In the genomic region with DNA sequence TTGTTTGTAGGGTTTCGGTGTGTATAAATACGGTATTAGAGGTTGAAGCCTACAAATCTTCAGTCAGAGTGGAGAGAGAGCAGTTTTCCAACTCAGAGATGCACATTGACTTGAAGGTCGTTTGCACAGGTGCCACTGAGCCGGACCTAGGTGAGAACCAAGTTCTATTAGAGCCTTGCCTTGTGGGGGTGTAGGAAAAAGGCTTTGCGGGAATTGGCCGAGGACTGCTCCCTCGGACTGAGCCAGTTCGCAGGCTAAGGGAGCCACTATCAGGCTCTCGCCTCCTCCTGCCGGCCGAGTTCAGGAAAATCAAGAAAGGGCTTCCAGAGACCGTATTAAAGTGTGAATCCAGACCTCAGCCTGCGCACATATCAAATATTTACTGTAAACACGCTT, we compare ENCODE assay signal across 9 mouse cellular contexts. TPM values are rescaled to one million over a fixed set of nuclear protein-coding genes. Genes with fewer than 3 reads are reported as not detected.
DNase-seq lines count a peak whose midpoint lies in the region; ATAC-seq and TF ChIP-seq lines count a peak whose summit lies in the region.
"Had no signal": no experiment of that assay in that cellular context is flagged by ENCODE, and none has a peak within 500 bp of the region (broad histone marks: within the 10 kb centered on the region; RNA-seq: fewer than 3 reads in every experiment).

No protein-coding gene starts in this region.

- H3K27ac ChIP-seq in hindbrain, embryonic 15.5 days (replicated peaks): no peak overlapping the region
- H3K27ac ChIP-seq in hindbrain, embryonic 16.5 days (ENCODE audit: low read depth, low read length): no peak overlapping the region
- H3K27ac ChIP-seq in kidney, postnatal 0 days: no peak overlapping the region
- H3K27ac ChIP-seq in midbrain, embryonic 13.5 days: no peak overlapping the region
- H3K27ac ChIP-seq: liver, embryonic 13.5 days had no signal

- no peak for ATAC-seq in hindbrain, embryonic 15.5 days (ENCODE audit: low FRiP score, low read depth)
- no peak for ATAC-seq in hindbrain, embryonic 16.5 days
- no peak for ATAC-seq in kidney, postnatal 0 days (replicated peaks; ENCODE audit: low FRiP score, low read depth)
- peak; percentile 35; the same call in 1 of the 2 replicates for ATAC-seq in midbrain, embryonic 13.5 days
- no peak for ATAC-seq in frontal cortex, adult (ENCODE audit: low TSS enrichment)

- no peak overlapping the region for H3K4me3 ChIP-seq in hindbrain, embryonic 15.5 days
- H3K4me3 ChIP-seq in hindbrain, embryonic 16.5 days (ENCODE audit: low read length): no peak overlapping the region
- 0 out of 2 replicates have a peak overlapping the region, but pooled peaks have one; percentile 39 for H3K4me3 ChIP-seq in kidney, postnatal 0 days (replicated peaks; ENCODE audit: low read depth, low read length)
- H3K4me3 ChIP-seq in midbrain, embryonic 13.5 days (replicated peaks): no peak overlapping the region

- H3K9me3 ChIP-seq in hindbrain, embryonic 15.5 days: no peaks in the 10 kb centered on the region
- H3K9me3 ChIP-seq in hindbrain, embryonic 16.5 days (ENCODE audit: control insufficient read depth, low read length): no peaks in the 10 kb centered on the region
- H3K9me3 ChIP-seq in kidney, postnatal 0 days (replicated peaks; ENCODE audit: low read length): no peaks in the 10 kb centered on the region
- no peaks in the 10 kb centered on the region for H3K9me3 ChIP-seq in midbrain, embryonic 13.5 days
- H3K9me3 ChIP-seq: liver, embryonic 13.5 days had no signal

- DNase-seq in embryo, embryonic 9.5 days (ENCODE audit: extremely low spot score): peak; percentile 64
- DNase-seq in kidney, postnatal 0 days (ENCODE audit: low spot score): peak; percentile 77
- no peak for DNase-seq in thymus, adult 18-20 months
- DNase-seq in frontal cortex, postnatal 10 days (ENCODE audit: low spot score in 2 of 2): no peak
- DNase-seq: liver, embryonic 13.5 days had no signal

- H3K4me1 ChIP-seq in hindbrain, embryonic 15.5 days (replicated peaks): peaks cover 14% of the 10 kb centered on the region
- H3K4me1 ChIP-seq in hindbrain, embryonic 16.5 days (ENCODE audit: control insufficient read depth, insufficient read depth, low read depth, low read length): peaks cover 13% of the 10 kb centered on the region
- peaks cover 16% of the 10 kb centered on the region for H3K4me1 ChIP-seq in kidney, postnatal 0 days (replicated peaks; ENCODE audit: insufficient read depth, low read length)
- H3K4me1 ChIP-seq in midbrain, embryonic 13.5 days (replicated peaks): peaks cover 17% of the 10 kb centered on the region

- WGBS in hindbrain, embryonic 15.5 days: under 1% methylated on average over 14 of the region's 14 CpGs
- WGBS in hindbrain, embryonic 16.5 days: 1% methylated on average over 14 of the region's 14 CpGs
- WGBS in kidney, postnatal 0 days: 2% methylated on average over 14 of the region's 14 CpGs
- WGBS in midbrain, embryonic 13.5 days: under 1% methylated on average over 14 of the region's 14 CpGs

- no peaks in the 10 kb centered on the region for H3K36me3 ChIP-seq in hindbrain, embryonic 15.5 days
- H3K36me3 ChIP-seq in hindbrain, embryonic 16.5 days (ENCODE audit: control insufficient read depth, insufficient read depth, low read length): no peaks in the 10 kb centered on the region
- no peaks in the 10 kb centered on the region for H3K36me3 ChIP-seq in kidney, postnatal 0 days (ENCODE audit: insufficient read depth, low read length)
- no peaks in the 10 kb centered on the region for H3K36me3 ChIP-seq in midbrain, embryonic 13.5 days
- H3K36me3 ChIP-seq: liver, embryonic 13.5 days had no signal

- H3K27me3 ChIP-seq in hindbrain, embryonic 15.5 days: peaks cover 98% of the 10 kb centered on the region
- peaks cover 85% of the 10 kb centered on the region for H3K27me3 ChIP-seq in hindbrain, embryonic 16.5 days (replicated peaks; ENCODE audit: control insufficient read depth, insufficient read depth, low read length)
- peaks cover 95% of the 10 kb centered on the region for H3K27me3 ChIP-seq in kidney, postnatal 0 days (ENCODE audit: insufficient read depth, low read length)
- peaks cover 100% of the 10 kb centered on the region for H3K27me3 ChIP-seq in midbrain, embryonic 13.5 days

- 0 out of 2 replicates have a peak overlapping the region, but pooled peaks have one; percentile 8 for H3K4me2 ChIP-seq in hindbrain, embryonic 15.5 days
- H3K4me2 ChIP-seq in hindbrain, embryonic 16.5 days (ENCODE audit: low read length): no peak overlapping the region
- no peak overlapping the region for H3K4me2 ChIP-seq in kidney, postnatal 0 days (ENCODE audit: low read length)
- H3K4me2 ChIP-seq in midbrain, embryonic 13.5 days (replicated peaks): peak overlapping the region; percentile 52; the same call in 1 of the 2 replicates

- H3K9ac ChIP-seq in hindbrain, embryonic 15.5 days: no peak overlapping the region
- H3K9ac ChIP-seq in hindbrain, embryonic 16.5 days (ENCODE audit: low read depth, low read length): no peak overlapping the region
- H3K9ac ChIP-seq in kidney, postnatal 0 days (ENCODE audit: low read depth, low read length): no peak overlapping the region
- no peak overlapping the region for H3K9ac ChIP-seq in midbrain, embryonic 13.5 days (replicated peaks)
- H3K9ac ChIP-seq: liver, embryonic 13.5 days had no signal

- TF ChIP-seq CTCF in kidney, postnatal 0 days (IDR thresholded peaks at IDR 0.05; ENCODE audit: low read depth): peak; percentile 54; the same call in 1 of the 2 replicates

RNA-seq across cellular contexts. Expression of a gene that starts 0.9 kb away (rescaled TPM):
- polyA plus RNA-seq in hindbrain, embryonic 15.5 days (2015; fragmentation: Nextera tagmentation; extraction: Ambion mirVana): 0.19 and 0.22 TPM in 2 replicates
- polyA plus RNA-seq in hindbrain, embryonic 16.5 days (2015; fragmentation: Nextera tagmentation; extraction: Ambion mirVana): 0.25 TPM in 1 of 2 replicates, not detected in the other
- not detected in 2 replicates for polyA plus RNA-seq in kidney, postnatal 0 days (2015; fragmentation: Nextera tagmentation; extraction: Ambion mirVana)
- polyA plus RNA-seq in midbrain, embryonic 13.5 days (2015; fragmentation: Nextera tagmentation; extraction: Ambion mirVana): not detected in 2 replicates
- polyA plus RNA-seq: liver, embryonic 13.5 days had no signal

RNA-seq across cellular contexts. Expression of a gene that starts 44.7 kb away (rescaled TPM):
- polyA plus RNA-seq in hindbrain, embryonic 15.5 days (2015; fragmentation: Nextera tagmentation; extraction: Ambion mirVana): 17.9 and 19.3 TPM in 2 replicates
- 18.2 and 18.9 TPM in 2 replicates for polyA plus RNA-seq in hindbrain, embryonic 16.5 days (2015; fragmentation: Nextera tagmentation; extraction: Ambion mirVana)
- polyA plus RNA-seq in kidney, postnatal 0 days (2015; fragmentation: Nextera tagmentation; extraction: Ambion mirVana): 19.6 and 20.0 TPM in 2 replicates
- 19.2 and 20.8 TPM in 2 replicates for polyA plus RNA-seq in midbrain, embryonic 13.5 days (2015; fragmentation: Nextera tagmentation; extraction: Ambion mirVana)

Comparison
In these comparisons a context has a peak if more than half of its experiments do, and no peak if none do; other contexts are left out.
1. H3K4me2 ChIP-seq: peak in hindbrain, embryonic 15.5 days (single experiment) and midbrain, embryonic 13.5 days (single experiment); none in hindbrain, embryonic 16.5 days (single experiment) and kidney, postnatal 0 days (single experiment).
2. DNase-seq: peak in embryo, embryonic 9.5 days (single experiment) and kidney, postnatal 0 days (single experiment); none in thymus, adult 18-20 months (0 of 2) and frontal cortex, postnatal 10 days (0 of 2).